9 mouse cellular contexts compared by ENCODE assay signal in the genomic region with DNA sequence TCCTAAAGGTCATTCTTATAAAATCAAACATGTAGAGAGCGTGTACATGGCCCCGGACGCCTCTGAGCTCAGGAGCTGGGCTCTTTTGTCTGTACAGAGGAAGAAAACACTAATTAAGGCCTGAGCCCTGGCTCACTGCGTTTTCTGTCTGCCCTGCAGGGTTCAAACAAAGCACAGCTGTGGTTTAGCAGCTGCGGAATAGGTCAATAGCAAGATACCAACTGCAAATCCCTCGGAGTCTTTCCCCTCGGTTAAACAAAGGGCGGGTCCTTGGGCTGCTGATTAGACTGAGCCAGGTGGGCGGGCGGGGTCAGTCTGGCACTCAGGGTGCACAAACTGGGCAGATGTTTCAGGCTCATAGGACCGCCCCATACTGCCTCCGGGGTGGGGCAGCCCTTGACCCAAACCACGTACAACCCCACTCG. TPM values are rescaled to one million over a fixed set of nuclear protein-coding genes. Genes with fewer than 3 reads are reported as not detected.
DNase-seq lines count a peak whose midpoint lies in the region; ATAC-seq and TF ChIP-seq lines count a peak whose summit lies in the region.
"Had no signal": no experiment of that assay in that cellular context is flagged by ENCODE, and none has a peak within 500 bp of the region (broad histone marks: within the 10 kb centered on the region; RNA-seq: fewer than 3 reads in every experiment).

No protein-coding gene starts in this region.

- intact Hi-C loops in heart, postnatal 25 days (cut with DNase I): no loop called here

- no peak overlapping the region; the same call in 1 of the 2 replicates for H3K27ac ChIP-seq in forebrain, embryonic 11.5 days (ENCODE audit: low read depth, low read length)
- H3K27ac ChIP-seq in liver, embryonic 12.5 days: no peak overlapping the region
- H3K27ac ChIP-seq in small intestine, adult 2 months (ENCODE audit: insufficient read depth, low read depth, low read length): peak overlapping the region; percentile 38; the same call in 1 of the 2 replicates

- ATAC-seq in forebrain, embryonic 11.5 days (replicated peaks; ENCODE audit: low FRiP score): peak; percentile 88
- peak; percentile 67 for ATAC-seq in liver, embryonic 12.5 days

- WGBS in forebrain, embryonic 11.5 days: 13% methylated on average over 14 of the region's 14 CpGs
- 37% methylated on average over 14 of the region's 14 CpGs for WGBS in liver, embryonic 12.5 days (ENCODE audit: insufficient replicate concordance)
- WGBS in small intestine, adult 2 months: 12% methylated on average over 14 of the region's 14 CpGs

- H3K9me3 ChIP-seq in forebrain, embryonic 11.5 days (ENCODE audit: control insufficient read depth, low read length): no peaks in the 10 kb centered on the region
- H3K9me3 ChIP-seq in liver, embryonic 12.5 days (replicated peaks): no peaks in the 10 kb centered on the region

- H3K4me2 ChIP-seq in forebrain, embryonic 11.5 days (ENCODE audit: low read depth, low read length, severe bottlenecking): no peak overlapping the region
- no peak overlapping the region for H3K4me2 ChIP-seq in liver, embryonic 12.5 days

- TF ChIP-seq CTCF in small intestine, adult 2 months (IDR thresholded peaks at IDR 0.05; ENCODE audit: extremely low read depth, insufficient read length, insufficient replicate concordance, low read depth, low read length): no peak

- no peaks in the 10 kb centered on the region for H3K27me3 ChIP-seq in forebrain, embryonic 11.5 days (ENCODE audit: control insufficient read depth, insufficient read depth, low read length)
- H3K27me3 ChIP-seq in liver, embryonic 12.5 days (replicated peaks): no peaks in the 10 kb centered on the region
- H3K27me3 ChIP-seq in small intestine, adult 2 months (ENCODE audit: control insufficient read depth, insufficient read depth, low read length): no peaks in the 10 kb centered on the region

- DNase-seq in kidney, postnatal 4 days: peak; percentile 52 to 63
- DNase-seq in kidney, postnatal 36 days: no peak
- peak; percentile 76 for DNase-seq in forebrain, embryonic 11.5 days (ENCODE audit: low spot score)
- no peak for DNase-seq in layer of hippocampus, adult 9-11 months
- no peak for DNase-seq in heart, postnatal 25 days (ENCODE audit: low spot score)
- no peak for DNase-seq in urinary bladder, postnatal 25 days (ENCODE audit: low spot score)
- DNase-seq: gastrocnemius, postnatal 10 days had no signal

- peaks cover 6% of the 10 kb centered on the region; the same call in 1 of the 2 replicates for H3K4me1 ChIP-seq in forebrain, embryonic 11.5 days (replicated peaks; ENCODE audit: control insufficient read depth, insufficient read depth, low read length)
- peaks cover 10% of the 10 kb centered on the region for H3K4me1 ChIP-seq in liver, embryonic 12.5 days
- H3K4me1 ChIP-seq in small intestine, adult 2 months (ENCODE audit: control insufficient read depth, insufficient read depth, insufficient read length, low read length): peaks cover 16% of the 10 kb centered on the region

- no peak for TF ChIP-seq POLR2A in small intestine, adult 2 months (IDR thresholded peaks at IDR 0.05; ENCODE audit: low read depth, low read length)

- H3K36me3 ChIP-seq in forebrain, embryonic 11.5 days (ENCODE audit: control insufficient read depth, insufficient read depth, low read length): no peaks in the 10 kb centered on the region
- no peaks in the 10 kb centered on the region for H3K36me3 ChIP-seq in liver, embryonic 12.5 days
- H3K36me3 ChIP-seq in small intestine, adult 2 months (ENCODE audit: control insufficient read depth, insufficient read depth, low read length): no peaks in the 10 kb centered on the region

- H3K4me3 ChIP-seq in forebrain, embryonic 11.5 days (ENCODE audit: low read depth, low read length): no peak overlapping the region
- no peak overlapping the region for H3K4me3 ChIP-seq in liver, embryonic 12.5 days
- no peak overlapping the region for H3K4me3 ChIP-seq in small intestine, adult 2 months (ENCODE audit: low read depth, low read length)

- H3K9ac ChIP-seq in forebrain, embryonic 11.5 days (ENCODE audit: low read length): 0 out of 2 replicates have a peak overlapping the region, but pooled peaks have one; percentile 0
- no peak overlapping the region for H3K9ac ChIP-seq in liver, embryonic 12.5 days

RNA-seq across cellular contexts. Expression of gene Pwwp2a, which starts 28.7 kb away (rescaled TPM):
- 44.7 and 46.0 TPM in 2 replicates for polyA plus RNA-seq in forebrain, embryonic 11.5 days (2014; fragmentation: Nextera tagmentation; extraction: Ambion mirVana)
- polyA plus RNA-seq in liver, embryonic 12.5 days (2016; fragmentation: Nextera tagmentation; extraction: Ambion mirVana): 24.9 and 26.4 TPM in 2 replicates
- polyA plus RNA-seq in small intestine, adult 2 months (2012; rRNA removed): 4.2 and 10.1 TPM in 2 replicates
- total RNA-seq in heart, postnatal 25 days (2021): 10 to 100 TPM; 18.9 to 20.9 TPM

RNA-seq across cellular contexts. Expression of gene Fabp6, which starts 51.7 kb away (rescaled TPM):
- polyA plus RNA-seq in forebrain, embryonic 11.5 days (2014; fragmentation: Nextera tagmentation; extraction: Ambion mirVana): not detected in 2 replicates
- polyA plus RNA-seq in liver, embryonic 12.5 days (2016; fragmentation: Nextera tagmentation; extraction: Ambion mirVana): not detected in 2 replicates
- 6.0 TPM in 1 of 2 replicates, not detected in the other for polyA plus RNA-seq in small intestine, adult 2 months (2012; rRNA removed)
- total RNA-seq in heart, postnatal 25 days (2021): not detected
- total RNA-seq: gastrocnemius, postnatal 10 days had no signal

Comparison
In these comparisons a context has a peak if more than half of its experiments do, and no peak if none do; other contexts are left out.
1. DNase-seq: peak in kidney, postnatal 4 days (2 of 2) and forebrain, embryonic 11.5 days (single experiment); none in kidney, postnatal 36 days (0 of 2), layer of hippocampus, adult 9-11 months (single experiment), heart, postnatal 25 days (single experiment) and urinary bladder, postnatal 25 days (single experiment).